Mouse (Mus musculus): ENCODE data around the gene Spink8.
"Not testable (repeated sequence)": the region's sequence is repeated elsewhere in the genome, so short reads cannot be mapped to it uniquely, and the experiment has no call there.

Gene Spink8

DNA sequence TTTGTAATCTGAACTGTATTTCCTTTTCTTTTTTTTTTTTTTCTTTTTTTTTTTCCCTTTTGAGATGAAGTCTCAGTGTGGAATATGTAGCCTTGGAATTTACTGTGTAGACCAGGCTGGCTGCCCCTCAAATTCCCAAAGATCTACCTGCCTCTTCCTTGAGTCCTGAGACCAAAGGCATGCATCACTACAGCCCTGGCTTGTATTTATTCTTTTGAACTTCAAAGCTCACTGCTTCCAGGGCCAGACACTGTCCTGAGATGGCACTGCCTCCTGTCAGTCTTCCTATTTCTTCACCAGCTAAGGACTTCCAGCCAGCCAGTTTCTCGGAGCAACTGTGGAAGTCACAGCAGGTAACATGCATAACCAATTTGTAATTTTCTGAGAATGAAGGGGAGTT, at the start of gene Spink8:
TSS of gene Spink8 (plus strand) at position 301 of the 400 bp plus-strand sequence.
- DNase-seq (ENCODE audit: low spot score): no peak

DNA sequence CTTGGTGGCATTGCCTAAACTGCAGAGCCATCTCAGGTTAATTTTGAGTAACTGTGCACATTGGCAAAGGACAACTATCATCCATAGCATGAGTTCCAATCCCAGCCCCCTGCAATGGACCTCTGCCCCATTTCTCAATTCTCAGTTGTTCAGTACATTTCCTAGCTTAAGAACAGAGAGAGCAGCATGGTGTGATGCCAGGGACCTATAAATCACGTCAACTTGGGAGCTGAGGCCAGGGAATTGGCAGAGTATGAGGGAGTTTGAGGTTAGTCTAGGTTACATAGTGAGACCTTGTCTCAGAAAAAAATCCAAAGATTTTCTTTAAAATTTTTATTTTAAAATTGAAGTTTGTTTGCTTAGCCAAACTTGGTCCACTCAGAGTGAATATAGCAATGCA, 45.2 kb upstream of the Spink8 start:
- DNase-seq (ENCODE audit: low spot score): not testable (repeated sequence)

DNA sequence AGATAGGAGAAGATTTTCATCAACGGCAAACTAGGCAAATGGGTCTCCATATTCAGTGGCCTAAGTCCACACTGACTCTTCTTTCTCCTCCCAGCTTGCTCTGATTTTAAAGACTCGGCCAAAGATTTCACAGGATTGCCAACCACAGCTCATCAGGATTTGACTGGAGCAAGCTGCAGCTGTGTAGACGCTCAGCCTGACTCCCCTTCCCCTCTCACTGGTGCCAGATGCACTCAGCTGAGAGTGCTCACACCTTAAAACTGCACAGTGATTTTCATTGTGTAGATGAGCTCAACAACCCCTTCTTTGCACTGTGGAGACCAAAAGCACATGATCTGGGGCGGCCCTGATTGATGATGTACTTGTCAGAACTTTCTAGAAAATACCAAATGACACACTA, 21.5 kb upstream of the Spink8 start, which contains the start of gene Fbxw27:
TSS of gene Fbxw27 (minus strand) at position 101 of the 400 bp plus-strand sequence.
- DNase-seq (ENCODE audit: low spot score): not testable (repeated sequence)

DNA sequence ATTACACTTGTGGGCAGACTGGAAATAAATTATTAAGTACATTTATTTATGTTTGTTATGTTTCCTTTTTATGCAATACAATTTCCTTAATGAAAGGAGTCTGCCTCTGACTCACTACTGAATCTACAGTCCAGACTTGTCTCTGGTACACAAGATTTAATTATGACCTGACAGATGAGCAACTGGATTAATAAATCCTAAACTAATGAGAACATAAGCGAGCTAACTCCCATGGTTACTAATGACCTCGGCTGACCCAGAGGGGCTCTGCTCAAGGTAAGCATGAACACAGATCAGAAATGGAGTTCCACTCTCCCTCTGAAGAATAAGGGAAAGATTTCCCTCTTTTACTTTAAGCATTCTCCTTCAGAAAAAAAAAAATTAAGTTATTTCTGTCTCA, 16.9 kb upstream of the Spink8 start:
- no peak for DNase-seq (ENCODE audit: low spot score)

DNA sequence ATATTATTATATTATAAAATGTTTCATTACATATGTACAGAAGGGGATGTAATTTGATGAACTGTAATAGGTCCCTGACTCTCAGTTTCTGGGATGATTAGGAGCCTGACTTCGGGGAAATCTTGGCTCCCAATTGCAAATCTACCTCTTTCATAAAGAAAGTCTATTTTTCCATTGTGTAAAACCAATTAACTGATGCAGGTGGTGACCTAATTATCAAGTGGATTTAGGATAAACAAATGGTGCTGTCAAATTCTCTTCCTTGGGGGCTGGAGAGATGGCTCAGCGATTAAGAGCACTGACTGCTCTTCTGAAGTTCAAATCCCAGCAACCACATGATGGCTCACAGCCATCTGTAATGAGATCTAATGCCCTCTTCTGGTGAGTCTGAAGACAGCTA, 16.3 kb upstream of the Spink8 start:
- DNase-seq (ENCODE audit: low spot score): no peak

DNA sequence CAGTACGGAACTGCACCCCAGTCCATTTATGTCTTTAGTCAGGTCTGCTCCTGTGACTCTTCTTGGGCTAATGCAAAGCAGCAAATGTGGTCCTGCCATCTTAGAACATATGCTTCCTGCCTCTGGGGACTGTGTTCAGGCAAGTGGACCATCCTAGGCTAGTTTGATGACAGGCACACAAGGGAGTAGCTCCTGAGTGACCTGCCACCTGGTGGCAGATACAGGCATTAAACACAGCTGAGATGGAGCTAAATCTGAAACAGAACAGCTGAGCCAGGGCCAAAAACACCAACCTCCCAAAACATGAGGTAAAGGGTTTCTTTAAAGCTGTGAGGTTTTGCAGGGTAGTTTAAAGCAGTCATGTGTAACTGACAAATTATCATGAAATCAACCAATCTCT, 14.0 kb upstream of the Spink8 start:
- no peak for DNase-seq (ENCODE audit: low spot score)

DNA sequence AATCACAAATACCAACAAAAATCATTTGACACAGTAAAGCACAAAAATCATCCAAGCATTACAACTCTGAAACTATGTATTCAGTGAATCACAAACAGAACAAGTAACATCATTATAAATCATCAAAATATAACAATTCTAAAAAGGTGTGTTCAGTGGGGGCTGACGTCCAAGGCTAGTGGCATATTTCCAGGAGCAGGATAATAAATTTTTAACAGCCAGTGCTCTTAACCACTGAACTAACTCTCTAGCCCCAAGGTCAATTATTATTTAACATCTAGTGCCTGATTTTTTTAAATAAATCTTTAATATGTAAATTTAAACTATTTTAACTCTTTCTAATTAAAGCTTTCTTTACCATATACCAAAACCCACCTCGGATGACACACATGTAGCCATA, 6.5 kb upstream of the Spink8 start:
- DNase-seq (ENCODE audit: low spot score): not testable (repeated sequence)

DNA sequence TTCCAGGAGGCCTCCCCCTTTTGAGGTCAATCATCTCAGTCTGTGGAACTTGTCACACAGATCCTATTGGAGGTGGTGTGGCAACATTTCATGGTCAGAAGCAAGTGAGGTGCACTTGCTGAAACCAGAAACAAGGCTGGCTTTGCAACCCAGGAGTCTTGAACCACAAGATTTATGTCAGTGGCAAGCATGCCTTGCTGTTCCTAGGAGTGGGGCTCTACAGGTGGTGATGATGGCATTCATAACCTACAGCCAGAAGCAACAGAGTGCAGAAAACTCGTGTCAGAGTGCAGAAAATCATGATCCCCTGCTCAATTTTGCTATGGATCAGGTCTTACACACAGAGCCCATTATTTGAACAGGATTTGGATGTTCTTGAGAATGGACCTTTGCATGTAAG, 5.8 kb upstream of the Spink8 start:
- no peak for DNase-seq (ENCODE audit: low spot score)

DNA sequence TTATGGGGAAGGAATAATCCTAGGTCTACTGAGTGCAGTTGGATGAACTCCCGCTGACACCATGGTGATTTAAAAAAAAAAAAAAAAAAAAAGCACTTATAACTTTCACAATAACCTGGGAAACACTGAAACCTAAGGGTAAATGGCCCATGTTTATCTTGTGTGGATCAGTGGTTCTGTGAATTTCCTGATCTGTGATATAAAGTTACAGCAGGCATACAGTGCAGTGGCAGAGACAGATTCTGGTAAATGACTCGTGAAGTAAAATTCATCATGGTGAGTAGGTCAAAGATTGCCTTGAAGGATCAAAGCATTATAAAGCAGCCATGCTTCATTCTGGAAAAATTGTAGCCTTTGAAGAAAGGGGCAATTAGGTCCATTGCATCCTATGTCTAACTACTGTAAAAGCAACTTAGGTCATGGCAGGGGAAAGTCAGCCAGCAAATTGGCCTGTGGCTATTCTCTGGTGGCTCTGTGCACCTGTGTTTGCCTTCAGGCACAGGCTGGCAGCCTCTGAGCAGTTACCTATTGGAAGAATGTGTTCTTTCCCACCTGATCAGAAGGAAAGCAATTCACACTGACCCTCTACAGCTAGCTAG, 5.3 kb upstream of the Spink8 start:
- no peak for DNase-seq (ENCODE audit: low spot score)

DNA sequence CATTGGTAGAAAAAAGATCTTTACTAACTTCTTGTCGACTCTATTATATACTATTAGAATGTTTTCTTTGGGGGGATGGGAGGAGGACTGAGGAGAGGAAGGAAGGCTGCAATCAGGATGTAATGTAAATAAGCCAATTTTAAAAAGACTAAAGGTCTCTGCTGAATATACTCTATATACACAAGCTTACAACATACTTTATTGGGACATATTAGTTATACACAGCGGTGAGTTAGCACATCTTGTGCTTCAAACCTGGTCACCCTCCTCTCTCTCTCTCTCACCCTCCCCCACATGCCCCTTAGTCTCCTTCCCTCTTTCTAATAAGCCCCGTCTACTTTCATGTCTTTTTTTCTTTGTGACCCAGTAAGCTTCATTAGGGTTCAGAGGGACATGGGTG, 4.2 kb upstream of the Spink8 start:
- DNase-seq (ENCODE audit: low spot score): no peak

DNA sequence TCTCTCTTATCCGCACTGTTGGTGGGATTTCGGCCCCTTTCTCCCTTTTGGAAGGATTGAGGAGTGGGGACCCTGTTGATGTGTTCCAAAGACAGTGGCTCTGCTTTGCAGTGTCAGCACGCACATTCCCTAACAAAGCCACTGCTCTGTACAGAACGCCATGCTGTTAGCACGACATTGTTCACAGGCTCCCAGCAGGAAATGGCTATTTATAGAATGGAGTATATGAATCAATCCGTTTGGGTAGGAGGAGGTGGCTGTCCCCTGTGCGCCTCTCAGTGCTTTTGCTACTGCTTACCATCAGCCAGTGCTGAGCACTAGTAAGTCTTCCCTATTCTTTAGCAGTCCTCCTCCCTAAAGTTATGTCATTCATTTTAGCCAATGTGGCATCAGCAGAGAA, 1.3 kb downstream of the Spink8 start:
- no peak for DNase-seq (ENCODE audit: low spot score)

DNA sequence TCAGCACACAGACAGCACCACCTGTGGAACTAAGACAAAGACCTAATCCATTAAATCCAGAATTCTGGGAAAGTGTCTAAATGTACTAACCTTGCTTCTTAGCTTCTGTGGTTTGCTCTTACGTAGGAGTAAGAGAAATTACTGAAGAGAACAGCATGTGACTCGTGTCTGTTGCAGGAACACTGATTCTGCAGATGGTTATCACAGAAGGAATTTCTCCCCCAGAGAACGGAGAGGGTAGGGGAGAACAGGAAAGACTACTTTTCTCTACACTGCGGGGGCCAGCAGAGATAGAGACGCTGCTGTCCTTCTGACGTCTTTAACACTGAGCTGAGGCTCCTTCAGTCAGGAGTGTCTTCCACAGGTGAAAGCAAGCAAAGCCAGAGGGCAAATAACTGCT, 4.3 kb downstream of the Spink8 start:
- DNase-seq (ENCODE audit: low spot score): no peak

DNA sequence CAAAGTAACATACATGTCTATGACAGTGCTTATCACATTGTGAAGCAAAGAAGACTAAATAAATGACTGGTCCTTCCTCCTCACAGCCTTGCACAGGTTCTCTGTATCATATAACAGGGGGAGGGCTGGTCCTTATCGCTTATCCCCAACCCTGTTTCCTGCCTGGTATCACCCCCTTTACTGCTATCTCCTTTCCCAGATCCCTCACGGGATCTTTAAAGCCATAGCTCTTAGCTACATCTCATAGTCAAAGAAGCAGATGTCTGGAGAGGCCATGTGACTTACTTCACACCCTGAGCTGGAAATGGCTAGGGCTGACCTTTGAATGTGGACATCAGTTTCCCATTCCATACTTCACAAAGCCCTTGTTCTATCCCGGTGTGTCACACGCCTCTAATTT, 13.7 kb downstream of the Spink8 start:
- DNase-seq (ENCODE audit: low spot score): peak; percentile 42

DNA sequence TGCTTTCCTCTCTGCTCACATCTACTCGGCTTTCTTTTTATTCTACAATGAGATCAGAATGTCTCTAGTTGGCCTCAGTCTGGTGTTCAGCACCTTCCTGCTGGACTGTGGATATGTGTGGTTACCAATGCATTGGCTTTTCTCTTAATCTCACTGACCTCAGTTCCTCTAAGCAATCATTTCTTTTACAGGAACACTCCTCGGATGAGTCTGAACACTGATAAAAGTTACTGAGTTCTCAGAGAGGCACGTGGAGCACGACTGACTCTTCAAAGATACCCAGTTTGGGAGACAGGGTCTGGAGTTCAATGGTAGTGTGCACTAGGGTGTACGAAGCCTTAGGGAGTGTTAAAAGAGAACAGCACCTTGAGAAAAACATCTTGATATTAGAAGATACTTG, 14.1 kb downstream of the Spink8 start:
- no peak for DNase-seq (ENCODE audit: low spot score)

DNA sequence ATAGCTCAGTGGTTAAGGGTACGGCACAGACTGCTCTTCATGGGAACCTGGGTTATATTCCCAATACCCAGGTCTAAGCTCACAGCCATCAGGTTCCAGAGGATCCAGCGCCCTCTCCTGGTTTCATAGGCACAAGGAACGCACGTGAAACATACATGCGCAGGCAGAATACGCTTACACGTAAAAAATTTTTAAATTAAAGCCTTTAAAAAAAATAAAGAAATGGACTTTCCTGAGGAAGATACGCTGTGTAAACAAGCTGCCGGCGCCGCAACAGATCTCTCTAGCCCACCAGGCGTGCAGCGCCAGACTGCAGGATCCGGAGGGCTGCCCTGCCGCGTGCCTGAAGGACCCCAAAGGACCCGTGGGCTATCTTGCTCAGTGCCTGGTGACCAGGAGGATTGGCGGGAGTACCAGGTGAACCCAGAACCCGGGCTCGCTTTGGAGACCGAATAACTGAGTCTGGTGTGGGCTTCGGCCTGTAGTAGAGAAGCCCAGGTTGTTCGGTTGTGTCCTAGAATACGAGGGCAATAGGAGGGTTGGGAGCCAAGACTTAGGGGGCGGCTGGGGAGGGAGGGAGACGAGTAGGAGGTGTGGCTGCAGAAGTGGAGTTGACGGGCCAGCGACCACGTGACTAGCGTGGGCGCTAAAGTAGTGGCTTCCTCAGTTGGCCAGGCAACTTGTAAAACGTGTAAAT, 20.5 kb downstream of the Spink8 start, which contains the start of gene Nme6:
TSS of gene Nme6 (plus strand) at position 359 of the 697 bp plus-strand sequence.
- peak; percentile 84 for DNase-seq (ENCODE audit: low spot score)

DNA sequence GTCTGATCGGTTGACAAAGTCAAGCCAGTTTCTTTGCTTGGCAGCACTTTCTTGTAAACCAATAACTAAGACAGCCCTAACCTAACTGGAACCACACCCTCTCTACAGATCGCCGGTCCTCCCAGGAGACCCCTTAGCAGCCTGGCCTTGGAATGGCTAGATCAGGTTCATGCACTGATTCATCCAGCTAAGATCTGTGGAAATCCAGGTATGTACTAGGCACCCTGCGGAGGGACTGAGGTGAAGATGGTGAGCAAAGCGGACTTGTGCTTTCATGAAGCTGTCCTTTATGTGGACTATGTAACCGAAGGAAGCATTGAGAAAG, 21.0 kb downstream of the Spink8 start:
- DNase-seq (ENCODE audit: low spot score): no peak

DNA sequence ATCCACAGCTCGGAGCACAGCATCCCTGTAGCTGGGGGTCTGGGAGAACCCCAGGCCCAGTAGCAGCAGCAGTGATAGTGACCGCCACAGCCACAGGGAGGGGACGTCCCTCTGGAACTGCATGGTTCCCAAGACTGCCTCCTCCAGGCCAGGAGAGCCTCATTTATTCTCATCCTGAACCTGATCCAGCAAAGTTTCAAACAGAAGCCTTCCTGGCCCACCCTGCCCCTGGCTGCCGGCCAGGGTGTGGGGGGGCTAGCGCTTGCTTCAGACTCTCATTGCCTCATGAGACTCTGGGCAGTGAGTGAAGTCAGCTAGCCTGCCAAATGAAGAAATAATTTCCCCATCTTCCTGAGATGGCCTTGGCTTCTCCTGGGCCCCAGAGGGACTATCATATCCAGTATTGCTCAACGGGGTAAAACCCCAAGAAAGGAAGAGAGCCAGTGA, 37.3 kb downstream of the Spink8 start, which contains the start of gene Camp:
TSS of gene Camp (minus strand) at position 306 of the 447 bp plus-strand sequence.
- no peak for DNase-seq (ENCODE audit: low spot score)

DNA sequence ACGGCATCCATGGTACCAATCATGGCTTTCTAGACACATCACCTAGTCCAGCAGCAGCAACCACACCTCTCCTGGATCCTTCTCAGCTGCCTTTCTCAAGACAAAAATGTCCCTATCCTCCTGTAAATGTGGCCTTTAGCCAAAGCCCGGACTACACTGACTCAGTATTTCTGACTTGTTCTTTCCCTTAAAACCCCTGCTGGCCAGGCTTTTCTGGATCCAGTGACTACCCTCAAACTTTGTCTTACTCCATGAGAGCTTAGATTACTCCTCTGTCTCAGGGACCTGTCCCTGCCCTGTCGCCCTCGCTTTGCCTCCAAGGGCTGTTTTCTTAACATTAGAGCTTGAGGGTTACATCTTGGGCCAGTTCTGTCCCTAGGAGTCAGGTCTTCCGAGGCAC, 38.0 kb downstream of the Spink8 start:
- DNase-seq (ENCODE audit: low spot score): no peak

DNA sequence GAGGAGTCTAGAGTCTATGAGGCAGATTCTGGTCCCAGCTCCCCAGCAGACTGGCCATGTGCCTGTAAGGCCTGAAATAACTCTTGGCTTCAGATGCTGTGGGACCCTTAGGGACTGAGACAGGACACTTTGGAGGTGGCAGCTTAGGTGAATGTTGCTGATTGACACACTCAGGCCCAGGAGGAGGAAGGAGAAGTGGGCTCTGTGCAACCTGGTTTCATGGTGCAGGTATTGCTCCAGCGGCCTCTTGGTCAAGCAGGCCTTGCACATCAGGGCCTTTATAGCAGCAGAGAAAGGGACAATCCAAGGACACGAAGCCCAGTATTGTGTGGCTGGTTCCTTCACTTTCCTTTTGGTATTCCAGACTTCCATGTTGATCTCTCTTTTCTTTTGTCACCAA, 42.3 kb downstream of the Spink8 start:
- DNase-seq (ENCODE audit: low spot score): no peak

DNA sequence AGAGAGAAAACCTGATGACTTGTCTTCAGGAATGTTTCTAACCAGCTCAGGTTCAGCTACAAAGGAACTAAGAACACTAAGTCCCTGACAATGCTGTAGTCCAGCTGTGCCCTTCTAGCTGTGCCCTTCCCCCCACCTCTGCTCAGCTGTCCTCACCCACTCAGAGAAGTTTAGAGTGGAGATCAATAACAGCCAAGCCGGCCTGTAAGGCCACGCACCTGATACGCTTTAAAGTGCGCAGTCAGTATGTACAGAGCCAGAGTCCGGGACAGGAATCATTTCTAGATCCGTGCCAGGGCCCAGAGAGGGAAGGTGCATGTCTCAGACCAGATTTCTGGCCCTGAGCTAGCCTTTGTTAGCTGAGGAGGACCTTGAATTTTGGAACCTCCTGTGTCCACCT, 43.9 kb downstream of the Spink8 start:
- DNase-seq (ENCODE audit: low spot score): no peak

DNA sequence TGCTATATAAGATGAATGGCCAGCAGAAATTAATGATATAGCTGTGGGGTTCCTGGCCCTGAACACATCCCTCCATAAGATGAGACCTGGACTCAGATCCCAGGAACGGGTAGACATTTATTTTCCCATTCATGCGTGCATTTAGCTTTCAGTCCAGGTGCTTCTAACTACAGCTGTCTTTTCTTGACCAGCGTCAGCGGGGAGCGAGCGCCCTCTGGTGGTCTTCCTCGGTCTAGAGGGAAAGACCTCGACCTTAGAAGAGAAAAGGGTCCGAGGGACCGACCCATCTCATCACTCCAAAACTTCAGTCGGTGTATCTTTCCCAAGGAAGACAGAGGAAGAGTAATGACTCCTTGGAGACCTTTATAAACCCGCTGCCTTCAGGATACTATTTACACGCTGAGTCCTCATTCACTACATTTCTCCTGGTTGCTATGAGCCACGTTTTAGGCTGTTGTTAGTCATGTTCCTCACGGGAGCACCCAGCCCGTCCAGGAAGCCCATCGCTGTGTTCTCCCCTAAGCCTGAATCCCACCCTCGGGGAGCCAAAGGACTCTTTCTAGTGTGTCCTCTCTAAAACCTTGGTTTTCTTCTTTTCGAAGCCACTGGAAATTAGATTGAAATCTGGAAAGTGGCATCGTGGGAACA, 50.4 kb downstream of the Spink8 start:
- peak; percentile 77 for DNase-seq (ENCODE audit: low spot score)

DNA sequence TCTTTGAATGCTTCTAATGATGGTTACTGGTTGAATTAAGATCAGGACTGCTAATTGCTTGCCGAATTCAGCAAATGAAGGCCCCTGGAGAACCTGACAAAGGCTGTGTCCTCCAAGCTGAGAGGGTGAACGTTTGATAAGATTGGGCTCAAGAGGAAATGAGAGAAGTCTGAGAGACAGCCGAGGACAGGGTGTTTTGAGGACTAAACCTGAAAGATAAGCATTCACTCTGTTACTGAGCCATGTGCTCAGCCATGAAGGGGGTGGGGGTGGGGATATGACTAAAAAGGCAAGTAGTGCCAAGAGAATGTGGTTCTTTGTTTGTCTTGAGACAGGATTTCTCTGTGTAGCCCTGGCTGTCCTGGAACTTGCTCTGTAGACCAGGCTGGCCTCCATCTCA, 51.0 kb downstream of the Spink8 start:
- no peak for DNase-seq (ENCODE audit: low spot score)

DNA sequence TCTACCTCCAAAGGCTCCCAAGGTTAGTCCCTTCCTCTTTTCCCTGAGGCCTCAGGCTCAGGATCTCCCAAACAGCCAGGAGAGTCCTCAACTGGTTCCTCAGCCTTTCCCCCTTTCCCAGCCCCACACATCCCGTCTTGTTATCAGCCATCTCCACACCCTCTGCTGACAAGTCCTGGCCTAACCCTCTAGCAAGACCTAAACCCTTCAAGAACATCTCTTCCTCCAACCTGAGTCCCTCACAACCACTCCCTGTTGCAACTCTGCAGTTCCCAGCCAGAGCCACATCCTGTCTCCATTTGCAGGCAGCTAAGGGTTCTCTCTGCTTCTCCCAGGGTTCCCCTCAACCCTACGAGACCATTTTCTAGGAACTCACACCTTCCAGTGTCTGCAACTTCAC, 54.1 kb downstream of the Spink8 start:
- no peak for DNase-seq (ENCODE audit: low spot score)

All from c-Kit-positive CD71-positive TER-119-positive erythroid progenitor cells, embryonic 14.5 days (primary cell).